In genomic region chr8:82754946-82755345, GRCm38 (mm10) we compare ENCODE assay signal across 22 mouse cellular contexts. TPM values are rescaled to one million over a fixed set of nuclear protein-coding genes. Genes with fewer than 3 reads are reported as not detected.
DNase-seq lines count a peak whose midpoint lies in the region; ATAC-seq and TF ChIP-seq lines count a peak whose summit lies in the region.
"Had no signal": no experiment of that assay in that cellular context is flagged by ENCODE, and none has a peak within 500 bp of the region (broad histone marks: within the 10 kb centered on the region; RNA-seq: fewer than 3 reads in every experiment).

No protein-coding gene starts in this region.

- no peak overlapping the region for H3K4me2 ChIP-seq in forebrain, embryonic 13.5 days
- no peak overlapping the region for H3K4me2 ChIP-seq in forebrain, embryonic 11.5 days (ENCODE audit: low read depth, low read length, severe bottlenecking)
- no peak overlapping the region for H3K4me2 ChIP-seq in hindbrain, embryonic 16.5 days (ENCODE audit: low read length)
- H3K4me2 ChIP-seq: embryonic facial prominence, embryonic 12.5 days; forebrain, embryonic 12.5 days; forebrain, embryonic 15.5 days had no signal

- H3K27me3 ChIP-seq in MEL (ENCODE audit: control insufficient read depth in 1 of 2, insufficient read depth in 2 of 2, low read length in 2 of 2), result no peaks in the 10 kb centered on the region
- H3K27me3 ChIP-seq in forebrain, embryonic 13.5 days, result no peaks in the 10 kb centered on the region
- H3K27me3 ChIP-seq in forebrain, embryonic 11.5 days (ENCODE audit: control insufficient read depth, insufficient read depth, low read length), result no peaks in the 10 kb centered on the region
- no peaks in the 10 kb centered on the region for H3K27me3 ChIP-seq in hindbrain, embryonic 16.5 days (replicated peaks; ENCODE audit: control insufficient read depth, insufficient read depth, low read length)
- H3K27me3 ChIP-seq: embryonic facial prominence, embryonic 12.5 days; forebrain, embryonic 12.5 days; forebrain, embryonic 15.5 days; Patski had no signal

- peak; percentile 16 for DNase-seq in 416B (ENCODE audit: low read depth)
- peak; percentile 26 for DNase-seq in A20 (ENCODE audit: low read depth, low spot score)
- DNase-seq in MEL (ENCODE audit: low read depth, low spot score), result peak; percentile 41
- DNase-seq in forebrain, embryonic 11.5 days (ENCODE audit: low spot score), result no peak
- DNase-seq: adrenal gland, adult 8-10 months; adrenal gland, postnatal 14 days; adrenal gland, postnatal 36 days; cerebellum, adult 11-12 months; cerebellum, adult 2 months; cerebellum, adult 9-10 months; cerebellum, postnatal 10 days; cerebellum, postnatal 25 days; forebrain, postnatal 0 days had no signal

- H3K27ac ChIP-seq in MEL (ENCODE audit: control insufficient read depth, low read depth, low read length), result no peak overlapping the region
- H3K27ac ChIP-seq in forebrain, embryonic 13.5 days, result no peak overlapping the region
- no peak overlapping the region for H3K27ac ChIP-seq in forebrain, embryonic 11.5 days (ENCODE audit: low read depth, low read length)
- no peak overlapping the region for H3K27ac ChIP-seq in hindbrain, embryonic 16.5 days (ENCODE audit: low read depth, low read length)
- H3K27ac ChIP-seq: embryonic facial prominence, embryonic 10.5 days; embryonic facial prominence, embryonic 12.5 days; forebrain, embryonic 12.5 days; forebrain, embryonic 15.5 days had no signal

- no peak for TF ChIP-seq POLR2A in MEL (IDR thresholded peaks at IDR 0.05; ENCODE audit: control insufficient read depth in 1 of 2, insufficient read depth in 1 of 2, low read depth in 1 of 2, low read length in 2 of 2, poor library complexity in 1 of 2)

- no peaks in the 10 kb centered on the region for H3K79me2 ChIP-seq in MEL (ENCODE audit: control insufficient read depth, insufficient read depth, low read length, poor library complexity)

- H3K9ac ChIP-seq in MEL (ENCODE audit: control insufficient read depth, low read depth, low read length, poor library complexity, severe bottlenecking), result no peak overlapping the region
- H3K9ac ChIP-seq in forebrain, embryonic 13.5 days, result no peak overlapping the region
- no peak overlapping the region for H3K9ac ChIP-seq in forebrain, embryonic 11.5 days (ENCODE audit: low read length)
- no peak overlapping the region for H3K9ac ChIP-seq in hindbrain, embryonic 16.5 days (ENCODE audit: low read depth, low read length)
- H3K9ac ChIP-seq: embryonic facial prominence, embryonic 12.5 days; forebrain, embryonic 12.5 days; forebrain, embryonic 15.5 days; forebrain, postnatal 0 days had no signal

- 96% methylated on average over 14 of the region's 14 CpGs for WGBS in forebrain, embryonic 13.5 days
- 92% methylated on average over 14 of the region's 14 CpGs for WGBS in forebrain, embryonic 11.5 days
- 96% methylated on average over 14 of the region's 14 CpGs for WGBS in hindbrain, embryonic 16.5 days

- TF ChIP-seq CTCF in MEL (IDR thresholded peaks at IDR 0.05 in 2 of 3, conservative IDR thresholded peaks at IDR 0.05 in 1 of 3; ENCODE audit: control insufficient read depth in 1 of 3, insufficient read depth in 1 of 3, low read depth in 2 of 3, low read length in 3 of 3, poor library complexity in 1 of 3, severe bottlenecking in 1 of 3), result no peak

- H3K4me3 ChIP-seq in MEL (ENCODE audit: control insufficient read depth in 1 of 2, insufficient read depth in 1 of 2, low read depth in 2 of 2, low read length in 2 of 2), result no peak overlapping the region
- no peak overlapping the region for H3K4me3 ChIP-seq in forebrain, embryonic 13.5 days
- no peak overlapping the region for H3K4me3 ChIP-seq in forebrain, embryonic 11.5 days (ENCODE audit: low read depth, low read length)
- H3K4me3 ChIP-seq in hindbrain, embryonic 16.5 days (ENCODE audit: low read length), result no peak overlapping the region
- H3K4me3 ChIP-seq: embryonic facial prominence, embryonic 10.5 days; embryonic facial prominence, embryonic 12.5 days; forebrain, embryonic 12.5 days; forebrain, embryonic 15.5 days had no signal

- H3K4me1 ChIP-seq in MEL (ENCODE audit: control insufficient read depth in 1 of 2, insufficient read depth in 2 of 2, low read length in 2 of 2), result no peaks in the 10 kb centered on the region
- no peaks in the 10 kb centered on the region for H3K4me1 ChIP-seq in forebrain, embryonic 13.5 days
- no peaks in the 10 kb centered on the region for H3K4me1 ChIP-seq in forebrain, embryonic 11.5 days (replicated peaks; ENCODE audit: control insufficient read depth, insufficient read depth, low read length)
- no peaks in the 10 kb centered on the region for H3K4me1 ChIP-seq in hindbrain, embryonic 16.5 days (ENCODE audit: control insufficient read depth, insufficient read depth, low read depth, low read length)
- H3K4me1 ChIP-seq: embryonic facial prominence, embryonic 10.5 days; embryonic facial prominence, embryonic 12.5 days; forebrain, embryonic 12.5 days; forebrain, embryonic 15.5 days had no signal

- no peaks in the 10 kb centered on the region for H3K36me3 ChIP-seq in MEL (ENCODE audit: control insufficient read depth in 1 of 2, insufficient read depth in 2 of 2, low read length in 2 of 2)
- no peaks in the 10 kb centered on the region for H3K36me3 ChIP-seq in forebrain, embryonic 13.5 days (ENCODE audit: poor library complexity, severe bottlenecking)
- H3K36me3 ChIP-seq in forebrain, embryonic 11.5 days (ENCODE audit: control insufficient read depth, insufficient read depth, low read length), result no peaks in the 10 kb centered on the region
- H3K36me3 ChIP-seq in hindbrain, embryonic 16.5 days (ENCODE audit: control insufficient read depth, insufficient read depth, low read length), result no peaks in the 10 kb centered on the region
- H3K36me3 ChIP-seq: embryonic facial prominence, embryonic 10.5 days; embryonic facial prominence, embryonic 12.5 days; forebrain, embryonic 12.5 days; forebrain, embryonic 15.5 days; G1E had no signal

- ATAC-seq in forebrain, embryonic 13.5 days, result no peak
- no peak for ATAC-seq in forebrain, embryonic 11.5 days (replicated peaks; ENCODE audit: low FRiP score)
- no peak for ATAC-seq in hindbrain, embryonic 16.5 days
- ATAC-seq: activated CD4-positive, CD25-positive, alpha-beta regulatory T cell, adult 4 months; forebrain, embryonic 15.5 days; forebrain, postnatal 0 days; Patski had no signal

- no peak for TF ChIP-seq RAD21 in MEL (IDR thresholded peaks at IDR 0.05; ENCODE audit: low read depth, low read length)

- no peaks in the 10 kb centered on the region for H3K9me3 ChIP-seq in MEL (replicated peaks; ENCODE audit: insufficient read depth, low read length)
- H3K9me3 ChIP-seq in forebrain, embryonic 13.5 days (replicated peaks), result peaks cover 11% of the 10 kb centered on the region; the same call in 1 of the 2 replicates
- H3K9me3 ChIP-seq in forebrain, embryonic 11.5 days (ENCODE audit: control insufficient read depth, low read length), result no peaks in the 10 kb centered on the region
- H3K9me3 ChIP-seq in hindbrain, embryonic 16.5 days (ENCODE audit: control insufficient read depth, low read length), result peaks cover 3% of the 10 kb centered on the region
- H3K9me3 ChIP-seq: embryonic facial prominence, embryonic 12.5 days; forebrain, embryonic 12.5 days; forebrain, embryonic 15.5 days had no signal

- no peak for TF ChIP-seq EP300 in MEL (IDR thresholded peaks at IDR 0.05; ENCODE audit: low read depth in 1 of 2, low read length in 2 of 2)

TF ChIP-seq in MEL, 35 proteins besides CTCF, POLR2A, EP300 and RAD21:
- TF ChIP-seq BHLHE40 (IDR thresholded peaks at IDR 0.05; ENCODE audit: borderline replicate concordance, low read depth, low read length), result no peak
- no peak for TF ChIP-seq POLR2AphosphoS2 (IDR thresholded peaks at IDR 0.05; ENCODE audit: low read length)
- TF ChIP-seq SMC3 (IDR thresholded peaks at IDR 0.05; ENCODE audit: low read depth, low read length), result no peak
- TF ChIP-seq KAT2A (conservative IDR thresholded peaks at IDR 0.05; ENCODE audit: low read depth, low read length), result no peak
- TF ChIP-seq ZMIZ1 (IDR thresholded peaks at IDR 0.05; ENCODE audit: low read depth, low read length), result no peak
- TF ChIP-seq NELFE (IDR thresholded peaks at IDR 0.05; ENCODE audit: low read depth, low read length), result no peak
- TF ChIP-seq SIN3A (IDR thresholded peaks at IDR 0.05; ENCODE audit: low read length), result no peak
- no peak for TF ChIP-seq E2F4 (IDR thresholded peaks at IDR 0.05; ENCODE audit: borderline replicate concordance, low read depth, low read length)
- no peak for TF ChIP-seq CHD2 (IDR thresholded peaks at IDR 0.05; ENCODE audit: low read length)
- TF ChIP-seq MAX (IDR thresholded peaks at IDR 0.05; ENCODE audit: low read length), result no peak
- no peak for TF ChIP-seq GATA1 (IDR thresholded peaks at IDR 0.05; ENCODE audit: low read depth, low read length)

RNA-seq across cellular contexts. Expression of gene Zfp330, which starts 19.0 kb away (rescaled TPM):
- 84.5 and 95.6 TPM in 2 replicates for total RNA-seq in MEL (2012; rRNA removed)
- polyA plus RNA-seq in MEL (2012; ENCODE audit: insufficient read depth in 1 of 2, insufficient read length in 2 of 2, low read depth in 1 of 2, low replicate concordance in 2 of 2, missing spikeins in 1 of 2), result 10 to 100 TPM in 1 of 2 experiments, not detected in 1; 94.6 TPM
- 74.8 and 82.7 TPM in 2 replicates for polyA plus RNA-seq in forebrain, embryonic 13.5 days (2015; fragmentation: Nextera tagmentation; extraction: Ambion mirVana)
- polyA plus RNA-seq in forebrain, embryonic 11.5 days (2014; fragmentation: Nextera tagmentation; extraction: Ambion mirVana), result 75.8 and 76.7 TPM in 2 replicates
- polyA plus RNA-seq in hindbrain, embryonic 16.5 days (2015; fragmentation: Nextera tagmentation; extraction: Ambion mirVana), result 77.4 and 81.2 TPM in 2 replicates
